Mouse (Mus musculus) thymus, adult 2 months (tissue): ENCODE results near the gene Ncln. TPM values are rescaled to one million over a fixed set of nuclear protein-coding genes. Genes with fewer than 3 reads are reported as not detected.

Experiments used
- DNase-seq: peaks from one replicate; pipeline ENCODE4 v3.0.0; 2021
- H3K27ac ChIP-seq: fragments of 200-500 bp; 2 replicates; pipeline ENCODE4 v1.5.1; 2012; ENCODE audit warnings: low read length, control low read depth; ENCODE audit not compliant: control insufficient read depth, insufficient read depth
- H3K27me3 ChIP-seq: fragments of 200-500 bp; 2 replicates; pipeline ENCODE4 v1.6.1; 2012; ENCODE audit warnings: mild to moderate bottlenecking, low read length, moderate library complexity, mixed read lengths; ENCODE audit not compliant: control insufficient read depth, insufficient read depth
- H3K36me3 ChIP-seq: fragments of 200-500 bp; 2 replicates; pipeline ENCODE4 v1.6.1; 2012; ENCODE audit warnings: mild to moderate bottlenecking, low read length, moderate library complexity; ENCODE audit not compliant: control insufficient read depth, insufficient read depth
- H3K4me1 ChIP-seq: fragments of 200-500 bp; replicated peaks from 2 replicates; pipeline ENCODE4 v1.6.1; 2012; ENCODE audit warnings: low read length; ENCODE audit not compliant: control insufficient read depth, insufficient read depth
- H3K4me3 ChIP-seq: fragments of 200-500 bp; 2 replicates; pipeline ENCODE4 v1.5.1; 2012; ENCODE audit warnings: mild to moderate bottlenecking, low read length, control low read depth, moderate library complexity; ENCODE audit not compliant: control insufficient read depth, insufficient read depth
- CTCF ChIP-seq: fragments of 200-500 bp; IDR thresholded peaks from 2 replicates; pipeline ENCODE4 v1.5.1; 2012; ENCODE audit warnings: mild to moderate bottlenecking, control low read depth, low read length, moderate library complexity, borderline replicate concordance; ENCODE audit not compliant: control insufficient read depth, poor library complexity, insufficient read depth; ENCODE audit errors: extremely low read depth
- POLR2A ChIP-seq: fragments of 200-500 bp; IDR thresholded peaks from 2 replicates; pipeline ENCODE4 v1.6.1; 2012; ENCODE audit warnings: mild to moderate bottlenecking, low read length, control low read depth, moderate library complexity; ENCODE audit not compliant: control insufficient read depth, poor library complexity, insufficient read depth; ENCODE audit errors: extremely low read depth
- WGBS: fragments of 180-500 bp; shearing (Covaris S2); methylation state at CpG from one replicate; pipeline ENCODE4 v1.1.7; 2018; 5-methylcytosine and 5-hydroxymethylcytosine counted together
- polyA plus RNA-seq: library from polyadenylated mRNA; depleted of rRNA; stranded (reverse); fragments of >200 nt; gene quantifications from 2 replicates; pipeline ENCODE4 v1.2.3, GENCODE M21; 2012

Gene Ncln
- polyA plus RNA-seq, 1 experiment, result 337 TPM

DNA sequence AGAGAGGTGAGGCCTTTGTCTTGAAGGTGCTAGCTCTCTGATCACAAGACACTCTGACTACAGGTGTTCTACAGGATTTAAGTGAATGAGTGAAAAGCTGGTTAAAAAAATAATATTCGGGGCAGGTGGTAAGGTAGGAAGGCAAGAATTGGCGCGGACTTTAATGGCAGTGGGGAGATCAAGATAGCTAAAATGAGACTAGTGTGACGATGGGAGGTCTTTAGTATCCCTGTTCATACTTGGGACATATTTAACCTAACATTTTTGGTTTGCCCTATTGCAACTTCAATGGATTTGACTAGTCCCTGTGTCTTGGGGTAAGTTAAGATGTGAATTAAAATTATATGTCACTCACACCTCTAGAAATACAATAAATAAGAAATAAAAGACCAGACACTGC is 777 bp upstream of the Ncln start:
- WGBS, result 3% methylated on average over 4 of the region's 4 CpGs
- Histone ChIP-seq H3K4me1 (peaks cover 31% of the 10 kb centered on the region), H3K27ac (peak overlapping the region; percentile 48), H3K36me3 (no peaks in the 10 kb centered on the region; the same call in 1 of the 2 replicates), H3K4me3 (peak overlapping the region; percentile 19; the same call in 1 of the 2 replicates), H3K27me3 (no peaks in the 10 kb centered on the region)
- DNase-seq, result no peak
- no peak for TF ChIP-seq CTCF
- no peak for TF ChIP-seq POLR2A

DNA sequence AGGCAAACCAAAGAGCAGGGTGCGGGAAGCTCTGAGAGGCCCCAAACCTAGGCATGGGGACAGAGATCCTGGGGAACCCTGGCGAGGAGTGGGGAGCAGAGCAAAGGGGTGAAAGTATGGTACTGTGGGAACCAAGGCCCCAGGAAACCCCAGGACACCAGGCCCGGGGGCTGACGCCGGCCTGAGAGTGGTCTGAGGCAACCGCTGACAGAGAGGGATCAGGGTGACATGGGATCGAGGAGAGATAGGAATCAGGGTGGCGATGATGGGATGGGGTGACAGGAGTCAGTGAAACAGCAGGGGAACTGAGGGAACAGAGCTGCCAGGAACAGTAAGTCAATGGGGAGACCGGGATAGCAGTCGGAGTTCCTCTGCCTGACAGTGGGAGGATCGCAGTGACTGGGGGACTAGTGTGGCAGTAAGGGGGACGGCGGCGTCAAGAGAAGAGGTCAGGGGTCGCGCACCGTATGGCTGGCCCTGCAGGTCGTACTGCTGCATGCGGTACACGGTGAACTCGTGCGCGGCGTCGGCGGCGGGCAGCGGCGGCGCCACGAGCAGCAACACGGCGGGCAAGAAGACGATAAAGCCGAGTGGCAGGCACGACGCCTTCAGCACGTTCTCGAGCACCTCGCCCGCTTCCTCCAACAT is 452 bp downstream of the Ncln start:
- Histone ChIP-seq H3K36me3 (peaks cover 4% of the 10 kb centered on the region), H3K27me3 (no peaks in the 10 kb centered on the region), H3K4me3 (peak overlapping the region; percentile 91), H3K4me1 (peaks cover 31% of the 10 kb centered on the region), H3K27ac (no peak overlapping the region)
- TF ChIP-seq POLR2A (no peak), CTCF (no peak)
- no peak for DNase-seq
- 2% methylated on average over 41 of the region's 41 CpGs for WGBS

DNA sequence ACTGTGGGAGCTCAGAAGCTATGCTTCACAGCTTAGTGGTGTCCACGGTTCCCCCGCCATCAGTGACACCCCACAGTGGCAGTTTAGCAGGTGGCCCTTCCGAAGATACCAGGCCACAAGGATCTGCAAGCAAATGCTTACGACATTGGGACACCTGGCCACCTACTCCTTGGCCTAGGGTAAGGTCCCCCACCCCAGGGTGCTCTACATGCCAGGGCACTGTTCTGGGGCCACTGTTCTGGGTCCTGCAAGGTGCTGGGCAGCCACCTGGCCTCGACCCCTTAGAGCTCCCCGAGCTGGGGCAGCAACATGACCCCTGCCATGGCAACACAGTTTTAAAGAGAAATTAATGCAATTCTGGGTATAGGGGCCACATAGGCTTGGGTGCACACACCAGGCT is 1.0 kb downstream of the Ncln start:
- H3K4me3 ChIP-seq, result peak overlapping the region; percentile 91; the same call in 1 of the 2 replicates
- H3K27ac ChIP-seq, result no peak overlapping the region
- no peaks in the 10 kb centered on the region for H3K27me3 ChIP-seq
- peaks cover 31% of the 10 kb centered on the region for H3K4me1 ChIP-seq
- no peak for DNase-seq
- WGBS, result 74% methylated on average over 6 of the region's 6 CpGs
- H3K36me3 ChIP-seq, result peaks cover 4% of the 10 kb centered on the region
- TF ChIP-seq POLR2A, result 0 out of 2 replicates have a peak, but pooled peaks have one; percentile 5
- no peak for TF ChIP-seq CTCF

DNA sequence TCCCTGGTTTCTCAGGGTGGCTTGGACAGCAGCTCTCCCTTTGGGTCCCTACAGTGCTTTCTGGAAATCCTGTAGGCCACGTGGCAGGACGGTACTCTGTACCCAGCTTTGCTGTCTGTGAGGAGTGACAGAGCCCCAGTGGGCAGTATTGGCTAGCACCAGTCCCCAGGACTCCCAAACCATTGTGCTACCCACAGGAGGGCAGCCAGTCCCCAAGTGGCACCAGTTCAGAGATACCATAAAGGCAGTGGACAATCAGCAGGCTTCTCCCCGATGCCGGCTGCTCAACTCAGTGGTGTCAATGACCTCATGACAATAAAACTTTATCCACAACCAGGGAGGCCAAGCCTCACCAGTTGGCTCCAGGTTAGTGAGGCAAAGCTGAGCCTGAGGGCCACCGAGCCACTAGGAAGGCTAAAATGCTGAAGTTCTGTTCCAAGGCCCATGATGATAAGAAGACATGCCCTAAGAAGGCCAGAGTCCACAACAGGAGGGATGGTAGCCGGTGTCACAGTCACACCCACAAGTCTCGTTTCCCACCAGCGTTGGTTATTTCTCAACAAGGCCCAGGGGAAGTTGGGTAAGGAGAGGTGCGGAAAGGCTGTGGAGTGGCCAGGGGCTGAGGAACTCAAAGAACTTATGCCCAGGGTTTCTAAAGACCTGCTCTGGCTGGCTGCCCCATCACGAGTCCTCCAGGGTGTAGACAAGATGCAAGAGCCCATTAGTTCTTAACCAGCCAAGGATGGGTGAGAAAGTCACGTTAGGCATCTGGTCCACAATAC is 1.7 kb downstream of the Ncln start:
- WGBS, result 93% methylated on average over 11 of the region's 11 CpGs
- H3K27me3 ChIP-seq, result no peaks in the 10 kb centered on the region
- H3K27ac ChIP-seq, result no peak overlapping the region
- H3K4me1 ChIP-seq, result peaks cover 28% of the 10 kb centered on the region
- H3K36me3 ChIP-seq, result peaks cover 8% of the 10 kb centered on the region
- TF ChIP-seq CTCF, result no peak
- TF ChIP-seq POLR2A, result no peak
- H3K4me3 ChIP-seq, result no peak overlapping the region
- no peak for DNase-seq

DNA sequence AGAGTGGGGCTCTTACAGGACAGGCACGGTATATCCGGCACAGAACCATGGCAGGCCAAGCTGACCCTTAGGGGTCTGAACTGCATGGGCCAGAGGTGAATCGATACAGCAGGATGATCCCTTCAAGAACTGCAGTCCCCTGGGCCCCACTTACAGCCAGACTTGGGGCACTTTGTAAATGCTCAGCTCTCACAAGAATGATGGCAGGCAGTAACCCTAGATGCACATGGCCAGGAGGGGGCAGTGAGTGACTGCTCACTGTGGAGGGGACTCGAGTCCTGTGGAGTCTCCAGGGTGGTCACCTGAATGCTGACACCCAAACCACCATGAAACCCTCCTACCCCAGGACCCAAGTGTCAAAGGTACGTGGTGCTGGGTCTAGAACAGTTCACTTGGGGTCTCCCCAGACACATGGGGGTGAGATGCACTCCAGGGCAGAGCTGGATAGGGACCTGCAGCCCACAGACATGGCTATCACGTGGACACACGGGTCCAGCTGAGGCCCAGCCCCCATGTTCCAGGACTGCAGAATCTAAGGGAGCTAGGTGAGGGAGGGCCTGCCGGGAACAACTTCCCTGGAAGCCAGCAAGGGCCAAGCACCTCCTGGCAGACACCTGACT is 2.5 kb downstream of the Ncln start:
- H3K27me3 ChIP-seq, result no peaks in the 10 kb centered on the region
- 90% methylated on average over 8 of the region's 8 CpGs for WGBS
- DNase-seq, result peak; percentile 49
- H3K36me3 ChIP-seq, result peaks cover 8% of the 10 kb centered on the region
- no peak overlapping the region for H3K4me3 ChIP-seq
- H3K27ac ChIP-seq, result no peak overlapping the region
- H3K4me1 ChIP-seq, result peaks cover 23% of the 10 kb centered on the region
- TF ChIP-seq CTCF (0 out of 2 replicates have a peak, but pooled peaks have one; percentile 19), POLR2A (no peak)

DNA sequence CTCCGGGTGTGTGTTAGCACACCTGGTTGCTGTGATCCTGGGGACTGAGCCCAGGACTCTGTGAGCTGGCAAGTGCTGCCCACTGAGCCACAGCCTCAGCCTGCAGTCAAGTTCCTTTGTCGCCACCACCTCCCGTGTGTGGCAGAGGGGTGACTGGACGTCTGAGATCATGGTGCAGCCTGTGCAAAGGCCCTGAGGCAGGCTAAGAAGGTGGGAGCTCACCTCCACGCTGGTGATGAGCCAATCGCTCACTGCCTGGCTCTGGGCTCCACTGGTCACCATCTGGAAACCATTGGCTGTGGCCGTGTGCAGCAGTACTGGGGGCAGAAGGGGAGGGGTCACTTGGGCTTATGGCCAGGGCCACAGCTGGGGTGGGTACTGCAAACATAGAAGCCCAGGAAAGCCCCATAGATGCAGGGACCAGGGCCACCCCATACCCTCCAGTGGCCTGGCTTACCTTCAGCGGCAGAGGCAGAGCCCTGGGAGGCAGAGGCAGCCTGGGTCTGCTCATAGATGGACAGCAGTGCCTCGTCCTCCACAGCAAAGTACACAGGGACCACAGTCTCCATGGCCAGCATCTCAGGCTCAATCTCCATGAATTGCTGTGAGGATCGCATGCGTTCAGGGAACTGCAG is 3.5 kb downstream of the Ncln start:
- H3K4me1 ChIP-seq, result peaks cover 15% of the 10 kb centered on the region
- H3K36me3 ChIP-seq, result peaks cover 17% of the 10 kb centered on the region
- no peak for DNase-seq
- no peak overlapping the region for H3K4me3 ChIP-seq
- TF ChIP-seq POLR2A, result no peak
- TF ChIP-seq CTCF, result no peak
- no peak overlapping the region for H3K27ac ChIP-seq
- no peaks in the 10 kb centered on the region for H3K27me3 ChIP-seq
- 94% methylated on average over 11 of the region's 11 CpGs for WGBS
